Mouse (Mus musculus) kidney, embryonic 14.5 days (tissue): ENCODE measurements around the gene Adipor2. TPM values are rescaled to one million over a fixed set of nuclear protein-coding genes. Genes with fewer than 3 reads are reported as not detected.
"Not testable (repeated sequence)": the region's sequence is repeated elsewhere in the genome, so short reads cannot be mapped to it uniquely, and the experiment has no call there.

ENCODE experiments used
- ATAC-seq: fragments of 200-750 bp; cut with Nextera tagmentation; 2 replicates; pipeline ENCODE4 v1.8.0; 2017; ENCODE audit warnings: moderate number of reproducible peaks, mild to moderate bottlenecking, moderate TSS enrichment, moderate library complexity; ENCODE audit not compliant: low FRiP score, low TSS enrichment
- H3K27ac ChIP-seq: fragments of 300-500 bp; sonication (generic); 2 replicates; pipeline ENCODE4 v1.5.1; 2014; ENCODE audit warnings: low read depth, mild to moderate bottlenecking, low read length, moderate library complexity, mixed read lengths
- H3K27me3 ChIP-seq: fragments of 300-500 bp; sonication (generic); 2 replicates; pipeline ENCODE4 v1.6.1; 2014; ENCODE audit warnings: mild to moderate bottlenecking, low read length; ENCODE audit not compliant: control insufficient read depth, insufficient read depth
- H3K36me3 ChIP-seq: fragments of 300-500 bp; sonication (generic); 2 replicates; pipeline ENCODE4 v1.6.1; 2014; ENCODE audit warnings: low read length, mixed read lengths; ENCODE audit not compliant: control insufficient read depth, insufficient read depth
- H3K4me1 ChIP-seq: fragments of 300-500 bp; sonication (generic); 2 replicates; pipeline ENCODE4 v1.6.1; 2014; ENCODE audit warnings: low read length, mixed read lengths; ENCODE audit not compliant: control insufficient read depth, insufficient read depth
- H3K4me2 ChIP-seq: fragments of 300-500 bp; sonication (generic); replicated peaks from 2 replicates; pipeline ENCODE4 v1.6.1; 2014; ENCODE audit warnings: low read depth, mild to moderate bottlenecking, low read length
- H3K4me3 ChIP-seq: fragments of 300-500 bp; sonication (generic); 2 replicates; pipeline ENCODE4 v1.5.1; 2014; ENCODE audit warnings: mild to moderate bottlenecking, low read length
- H3K9ac ChIP-seq: fragments of 300-500 bp; sonication (generic); 2 replicates; pipeline ENCODE4 v1.6.1; 2014; ENCODE audit warnings: low read depth, mild to moderate bottlenecking, low read length, moderate library complexity
- H3K9me3 ChIP-seq: fragments of 300-500 bp; sonication (generic); 2 replicates; pipeline ENCODE4 v1.6.1; 2016; ENCODE audit warnings: low read length; ENCODE audit not compliant: control insufficient read depth
- WGBS: fragments of 180-500 bp; shearing (Covaris S2); extraction: QIAGEN DNeasy Blood & Tissue Kit; methylation state at CpG from one replicate; pipeline ENCODE4 v1.1.7; 2014; 5-methylcytosine and 5-hydroxymethylcytosine counted together
- polyA plus RNA-seq: library from polyadenylated mRNA; unstranded; fragments of >200 nt; fragmentation: Nextera tagmentation; extraction: Ambion mirVana; gene quantifications from 2 replicates; pipeline ENCODE4 v1.2.1, GENCODE M21; 2014

Gene Adipor2
- polyA plus RNA-seq, 1 experiment from 2014 or later, result 33.4 TPM

DNA sequence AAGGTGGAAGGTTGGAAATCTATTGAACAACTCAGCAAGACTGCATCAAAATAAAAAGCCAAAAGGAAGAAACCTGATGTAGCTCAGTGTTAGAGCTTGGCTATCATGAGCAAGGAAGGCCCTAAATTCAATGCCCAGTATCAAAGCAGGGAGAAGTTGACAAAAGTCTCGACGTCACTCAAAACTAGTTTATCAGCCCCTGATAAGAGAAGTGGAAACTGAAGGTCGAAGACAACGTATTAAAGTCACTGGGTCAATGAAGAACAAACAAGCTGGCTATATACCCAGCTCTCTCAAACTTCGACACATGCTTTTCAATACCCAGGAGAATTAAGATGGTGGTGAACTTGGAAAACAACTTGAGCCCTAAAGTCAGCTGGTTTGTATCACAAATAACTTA is 45.3 kb downstream of the Adipor2 start:
- WGBS, result 81% methylated on average over 5 of the region's 5 CpGs
- no peak for ATAC-seq
- H3K27me3 ChIP-seq, result no peaks in the 10 kb centered on the region
- peaks cover 15% of the 10 kb centered on the region; the same call in 1 of the 2 replicates for H3K36me3 ChIP-seq
- no peak overlapping the region for H3K27ac ChIP-seq
- no peak overlapping the region for H3K4me3 ChIP-seq
- no peaks in the 10 kb centered on the region for H3K9me3 ChIP-seq
- no peak overlapping the region for H3K4me2 ChIP-seq
- H3K9ac ChIP-seq, result no peak overlapping the region
- H3K4me1 ChIP-seq, result no peaks in the 10 kb centered on the region

DNA sequence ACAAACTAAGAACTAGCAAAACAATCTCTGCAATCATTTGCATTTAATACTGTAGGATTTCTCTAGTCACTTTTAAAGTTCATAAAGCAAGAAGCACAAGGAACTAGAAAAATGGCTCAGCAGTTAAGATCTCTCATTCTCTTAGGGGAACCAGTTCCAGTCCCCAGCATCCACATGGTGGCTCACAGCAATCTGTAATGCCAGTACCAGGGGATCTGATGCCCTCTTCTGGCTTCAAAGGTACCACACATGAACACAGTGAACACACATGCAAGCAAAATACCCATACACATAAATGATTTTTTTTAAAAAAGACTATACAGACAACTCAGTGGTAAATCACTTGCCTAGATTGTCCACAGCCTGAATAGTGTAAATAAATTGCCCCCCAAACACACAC is 45.9 kb downstream of the Adipor2 start:
- H3K9me3 ChIP-seq, result no peaks in the 10 kb centered on the region
- H3K27ac ChIP-seq, result no peak overlapping the region
- H3K4me2 ChIP-seq, result no peak overlapping the region
- peaks cover 15% of the 10 kb centered on the region; the same call in 1 of the 2 replicates for H3K36me3 ChIP-seq
- H3K4me3 ChIP-seq, result no peak overlapping the region
- no peak for ATAC-seq
- no peak overlapping the region for H3K9ac ChIP-seq
- no peaks in the 10 kb centered on the region for H3K4me1 ChIP-seq
- no peaks in the 10 kb centered on the region for H3K27me3 ChIP-seq

DNA sequence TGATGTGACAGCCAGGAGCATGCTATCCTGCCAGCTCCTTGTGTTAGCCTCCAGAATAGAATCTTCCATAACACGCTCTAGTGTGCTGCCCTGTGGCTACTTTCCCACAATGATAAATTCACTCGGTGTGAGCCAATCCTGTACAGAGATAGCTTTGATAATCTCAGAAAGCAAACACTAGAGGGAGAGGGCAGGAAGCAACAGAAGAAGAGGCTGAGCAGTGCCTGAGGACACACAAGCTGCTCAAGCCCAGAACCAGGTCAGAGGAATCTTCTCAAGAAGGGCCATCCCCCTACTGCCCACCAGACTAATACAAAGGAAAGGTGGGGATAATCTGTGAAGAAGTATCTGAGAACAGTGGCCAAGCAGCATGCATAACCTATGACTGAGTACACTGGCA is 50.1 kb downstream of the Adipor2 start:
- Histone ChIP-seq H3K9ac (no peak overlapping the region), H3K27me3 (no peaks in the 10 kb centered on the region), H3K4me2 (no peak overlapping the region), H3K9me3 (no peaks in the 10 kb centered on the region), H3K4me1 (no peaks in the 10 kb centered on the region), H3K27ac (no peak overlapping the region), H3K36me3 (peaks cover 43% of the 10 kb centered on the region; the same call in 1 of the 2 replicates), H3K4me3 (no peak overlapping the region)
- no peak for ATAC-seq
- WGBS, result 92% methylated on average over 2 of the region's 2 CpGs

DNA sequence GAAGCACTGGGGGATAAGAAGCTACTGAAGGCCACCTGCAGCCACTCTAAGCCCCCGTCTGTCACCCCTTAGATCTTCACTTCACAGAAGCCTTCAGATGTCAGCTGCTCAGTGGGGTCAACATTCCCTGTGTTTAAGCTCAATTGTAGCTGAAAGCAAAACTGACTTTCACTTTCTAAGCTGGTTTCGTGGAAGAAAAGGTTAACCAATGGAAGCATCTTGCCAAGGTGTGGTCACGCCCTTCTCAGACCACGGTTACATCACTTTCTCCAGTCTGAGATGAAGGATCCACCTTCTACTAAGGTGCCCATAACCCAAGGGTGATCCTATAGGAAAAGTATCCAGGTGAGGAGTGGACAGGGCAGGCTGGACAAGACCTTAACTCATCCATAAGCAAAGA is 50.7 kb downstream of the Adipor2 start:
- ATAC-seq, H3K4me2 ChIP-seq, H3K4me1 ChIP-seq, H3K9me3 ChIP-seq, H3K27ac ChIP-seq, H3K4me3 ChIP-seq, H3K27me3 ChIP-seq, H3K9ac ChIP-seq: not testable (repeated sequence)
- peaks cover 43% of the 10 kb centered on the region; the same call in 1 of the 2 replicates for H3K36me3 ChIP-seq
- WGBS, result 81% methylated on average over 3 of the region's 4 CpGs

DNA sequence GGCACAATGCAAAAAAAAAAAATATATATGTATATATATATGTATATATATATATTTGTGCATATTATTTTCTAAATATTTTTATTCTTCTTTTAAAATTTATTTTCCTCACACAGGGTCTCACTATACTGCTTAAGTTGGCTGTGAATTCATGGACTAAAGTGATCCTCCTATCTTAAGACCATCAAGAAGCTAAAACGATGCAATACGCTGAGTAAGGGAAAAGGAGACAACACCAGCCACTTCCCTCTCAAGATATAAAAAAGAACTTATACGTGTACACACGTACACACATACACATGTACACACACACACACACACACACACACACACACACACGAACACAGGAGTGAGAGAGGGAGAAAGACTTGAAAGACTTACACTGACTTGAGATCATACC is 53.9 kb downstream of the Adipor2 start:
- WGBS, result 95% methylated on average over 5 of the region's 5 CpGs
- H3K4me2 ChIP-seq, result no peak overlapping the region
- no peaks in the 10 kb centered on the region for H3K27me3 ChIP-seq
- peaks cover 57% of the 10 kb centered on the region for H3K36me3 ChIP-seq
- H3K9me3 ChIP-seq, result no peaks in the 10 kb centered on the region
- H3K4me3 ChIP-seq, result no peak overlapping the region
- no peaks in the 10 kb centered on the region for H3K4me1 ChIP-seq
- ATAC-seq, result no peak
- H3K9ac ChIP-seq, result no peak overlapping the region
- H3K27ac ChIP-seq, result no peak overlapping the region

DNA sequence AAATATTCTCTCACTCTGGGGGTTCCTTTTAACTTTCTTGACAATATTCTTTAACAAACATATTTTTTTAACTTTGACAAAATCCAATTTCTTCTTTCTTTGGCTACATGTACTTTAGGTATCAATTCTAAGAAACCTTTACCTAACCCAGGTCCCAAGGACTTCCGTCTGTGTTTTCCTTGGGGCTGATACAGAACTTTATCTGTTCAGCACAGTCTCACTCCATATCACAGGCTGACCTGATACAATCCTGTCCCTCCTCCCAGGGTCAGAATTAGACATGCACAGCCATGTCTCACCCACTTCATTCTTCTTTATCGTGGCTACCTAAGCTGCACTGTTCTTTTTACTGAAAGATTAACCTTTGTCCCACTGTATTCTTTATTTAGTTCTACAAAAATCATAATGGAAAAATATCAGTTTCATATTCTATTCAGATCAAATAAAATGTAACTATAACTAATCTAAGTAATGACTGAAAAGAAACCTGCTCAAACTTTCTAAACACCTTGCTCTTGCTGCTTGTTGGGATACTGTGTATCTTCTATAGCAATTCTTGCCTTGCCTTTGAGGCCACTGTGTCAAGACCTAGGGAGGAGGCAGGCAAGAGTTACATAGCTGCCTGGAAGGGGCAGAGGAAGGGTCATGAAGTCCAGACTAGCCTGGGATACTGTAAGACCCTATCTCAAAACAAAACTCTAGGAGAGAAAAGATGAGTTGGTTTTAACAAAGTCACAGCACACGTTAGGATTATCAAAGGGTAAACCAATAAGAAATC is 56.4 kb downstream of the Adipor2 start:
- 96% methylated on average over 3 of the region's 3 CpGs for WGBS
- Histone ChIP-seq H3K36me3 (peaks cover 69% of the 10 kb centered on the region), H3K9me3 (no peaks in the 10 kb centered on the region)

DNA sequence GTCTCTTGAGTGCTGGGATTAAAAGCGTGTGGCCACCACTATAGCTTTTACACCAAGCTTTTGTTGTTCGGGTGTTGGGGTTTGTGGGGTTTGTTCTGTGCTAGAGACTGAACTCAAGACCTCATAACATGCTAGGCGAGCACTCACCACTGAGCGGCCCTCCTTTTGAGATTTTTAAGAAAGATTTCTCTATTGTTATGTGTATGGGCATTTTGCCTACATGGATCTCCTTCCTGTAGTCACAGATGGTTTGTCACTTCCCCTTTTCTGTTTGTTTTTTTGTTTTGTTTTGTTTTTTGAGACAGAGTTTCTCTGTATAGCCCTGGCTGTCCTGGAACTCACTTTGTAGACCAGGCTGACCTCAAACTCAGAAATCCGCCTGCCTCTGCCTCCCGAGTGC is 57.3 kb downstream of the Adipor2 start:
- not testable (repeated sequence) for H3K4me1 ChIP-seq, H3K27me3 ChIP-seq, H3K9me3 ChIP-seq, H3K9ac ChIP-seq, H3K27ac ChIP-seq, H3K4me3 ChIP-seq, H3K4me2 ChIP-seq, ATAC-seq
- H3K36me3 ChIP-seq, result peaks cover 71% of the 10 kb centered on the region
- 94% methylated on average over 6 of the region's 6 CpGs for whole genome bisulfite sequencing

More for the DNA sequence above, 56.4 kb downstream of the Adipor2 start:
- Histone ChIP-seq H3K9ac (no peak overlapping the region), H3K4me1 (no peaks in the 10 kb centered on the region), H3K4me2 (no peak overlapping the region), H3K27me3 (no peaks in the 10 kb centered on the region), H3K27ac (no peak overlapping the region), H3K4me3 (no peak overlapping the region)
- no peak for ATAC-seq

DNA sequence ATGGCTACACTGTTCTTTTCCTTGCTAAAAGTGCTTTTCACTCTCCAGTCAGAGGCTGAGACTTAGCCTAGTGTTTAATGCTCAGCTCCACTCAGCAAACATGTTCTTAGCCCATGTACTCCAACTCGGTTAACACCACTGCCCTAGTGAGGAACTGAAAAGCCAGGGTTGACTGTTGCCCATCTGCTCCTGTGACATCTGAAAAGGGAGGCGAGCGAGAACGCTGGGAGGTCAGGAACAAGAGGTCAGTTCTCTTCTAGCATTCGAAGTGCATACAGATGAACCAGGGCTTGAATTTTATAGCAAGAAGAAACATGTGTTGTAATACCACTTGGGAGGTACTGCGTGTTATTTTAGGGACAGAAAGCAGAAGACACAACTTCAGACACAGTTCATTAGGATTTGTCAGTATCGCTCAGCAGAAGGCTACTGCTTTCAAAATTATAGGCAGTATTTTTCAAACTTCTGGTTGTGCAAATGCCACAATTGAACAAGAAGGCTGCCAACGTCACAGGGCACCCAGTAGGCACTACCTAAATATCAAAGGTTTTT is 59.4 kb downstream of the Adipor2 start:
- ATAC-seq, result no peak
- Histone ChIP-seq H3K9ac (no peak overlapping the region), H3K4me3 (no peak overlapping the region), H3K36me3 (peaks cover 76% of the 10 kb centered on the region), H3K4me1 (no peaks in the 10 kb centered on the region), H3K27me3 (no peaks in the 10 kb centered on the region), H3K9me3 (no peaks in the 10 kb centered on the region), H3K27ac (no peak overlapping the region), H3K4me2 (no peak overlapping the region)
- 88% methylated on average over 8 of the region's 8 CpGs for WGBS

DNA sequence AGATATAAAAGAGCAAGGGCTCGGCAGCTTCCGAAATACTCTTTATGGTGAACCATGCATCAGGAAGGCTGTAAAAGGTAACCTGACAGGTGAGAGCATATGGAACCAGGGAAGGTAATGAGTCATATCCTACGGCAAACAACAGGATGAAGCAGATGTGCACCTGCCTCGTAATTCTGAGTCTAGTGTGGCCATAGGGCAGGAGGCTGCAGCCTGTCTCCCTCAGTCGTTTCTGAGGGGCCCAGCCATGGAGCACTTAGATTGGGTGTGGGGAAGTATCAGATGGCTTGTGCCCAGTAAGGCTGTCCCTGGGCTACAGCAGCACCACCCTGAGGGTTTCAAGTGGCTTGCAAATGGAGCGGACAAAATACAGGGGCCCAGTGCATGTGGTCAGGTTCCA is 65.0 kb downstream of the Adipor2 start:
- Histone ChIP-seq H3K9ac (no peak overlapping the region), H3K4me3 (no peak overlapping the region), H3K9me3 (no peaks in the 10 kb centered on the region), H3K4me1 (no peaks in the 10 kb centered on the region), H3K4me2 (no peak overlapping the region), H3K27ac (no peak overlapping the region), H3K27me3 (no peaks in the 10 kb centered on the region), H3K36me3 (peaks cover 36% of the 10 kb centered on the region)
- 77% methylated on average over 6 of the region's 6 CpGs for WGBS
- ATAC-seq, result no peak
